Mouse (Mus musculus): ENCODE measurements around the gene Gm13723.

- no peak for TF ChIP-seq CTCF (IDR thresholded peaks at IDR 0.05; ENCODE audit: control insufficient read depth, insufficient read depth, insufficient replicate concordance, low read depth, low read length)
- no peak for TF ChIP-seq POLR2A (IDR thresholded peaks at IDR 0.05; ENCODE audit: control insufficient read depth, low read depth, low read length)
These were observed 50.2 kb downstream of the Gm13723 start, which contains the start of gene Olfr1094 for GRCm38 (mm10) chr2:86824363-86824762.

Data from testis, adult 2 months (tissue).